Mouse (Mus musculus) CH12.LX (cell line): ENCODE data around the gene Minos1. TPM values are rescaled to one million over a fixed set of nuclear protein-coding genes. Genes with fewer than 3 reads are reported as not detected.

Source experiments
- DNase-seq: peaks from one replicate; pipeline ENCODE4 v3.0.0-alpha.2; 2013; ENCODE audit errors: extremely low read depth
- H3K27ac ChIP-seq: 2 replicates; pipeline ENCODE4 v1.5.1; 2012; ENCODE audit warnings: low read depth, mild to moderate bottlenecking, control low read depth, moderate library complexity; ENCODE audit not compliant: insufficient read depth
- H3K27me3 ChIP-seq: replicated peaks from 2 replicates; pipeline ENCODE3; 2012; ENCODE audit warnings: inconsistent platforms
- H3K36me3 ChIP-seq, 2 experiments: replicated peaks in 1 of 2; 2 replicates each; pipeline versions ENCODE3 to v1.6.1; 2012; ENCODE audit warnings: inconsistent platforms in 1 of 2, low read length in 1 of 2, mild to moderate bottlenecking in 1 of 2, mixed read lengths in 1 of 2, moderate library complexity in 1 of 2; ENCODE audit not compliant: control insufficient read depth in 1 of 2, insufficient read depth in 1 of 2
- H3K4me1 ChIP-seq, 2 experiments: 2 replicates each; pipeline ENCODE4 v1.6.1; 2012; ENCODE audit warnings: inconsistent platforms in 1 of 2, moderate library complexity in 1 of 2; ENCODE audit not compliant: insufficient read depth in 2 of 2, control insufficient read depth in 1 of 2
- H3K4me2 ChIP-seq: 2 replicates; pipeline ENCODE4 v1.6.1; 2012; ENCODE audit warnings: low read depth, mild to moderate bottlenecking, control low read depth; ENCODE audit not compliant: poor library complexity, insufficient read depth, severe bottlenecking
- H3K4me3 ChIP-seq, 3 experiments: fragments of 150-350 bp in 1 of 3; sonication (generic) in 1 of 3; replicated peaks in 1 of 3; 2 replicates each; pipeline versions ENCODE3 to v1.5.1; 2011 to 2012; ENCODE audit warnings: low read depth in 2 of 3, low read length in 2 of 3, mild to moderate bottlenecking in 2 of 3, moderate library complexity in 2 of 3, control low read depth in 1 of 3, improper control_type of control experiment in 1 of 3, inconsistent platforms in 1 of 3, mixed read lengths in 1 of 3; ENCODE audit not compliant: poor library complexity in 1 of 3
- H3K79me2 ChIP-seq: replicated peaks from 2 replicates; pipeline ENCODE4 v1.6.1; 2012; ENCODE audit warnings: mild to moderate bottlenecking, moderate library complexity; ENCODE audit not compliant: control insufficient read depth, poor library complexity, insufficient read depth, severe bottlenecking; ENCODE audit errors: extremely low read depth
- H3K9ac ChIP-seq: 2 replicates; pipeline ENCODE4 v1.6.1; 2012; ENCODE audit warnings: low read depth, mild to moderate bottlenecking, control low read depth, moderate library complexity; ENCODE audit not compliant: insufficient read depth
- H3K9me3 ChIP-seq: replicated peaks from 2 replicates; pipeline ENCODE3; 2012; ENCODE audit warnings: low read length, inconsistent platforms, mixed read lengths
- BHLHE40 ChIP-seq: IDR thresholded peaks from 2 replicates; pipeline ENCODE4 v1.6.1; 2011; ENCODE audit warnings: mild to moderate bottlenecking, low read depth, low read length, improper control_type of control experiment
- E2F4 ChIP-seq: IDR thresholded peaks from 2 replicates; pipeline ENCODE4 v1.6.1; 2011; ENCODE audit warnings: low read depth, low read length, improper control_type of control experiment; ENCODE audit not compliant: insufficient replicate concordance
- ELF1 ChIP-seq: IDR thresholded peaks from 2 replicates; pipeline ENCODE4 v1.6.1; 2014; ENCODE audit warnings: low read depth, mild to moderate bottlenecking, inconsistent platforms, low read length, improper control_type of control experiment
- IRF4 ChIP-seq: IDR thresholded peaks from 2 replicates; pipeline ENCODE4 v1.6.1; 2014; ENCODE audit warnings: low read depth, mild to moderate bottlenecking, inconsistent platforms, low read length, improper control_type of control experiment
- JUN ChIP-seq: IDR thresholded peaks from 2 replicates; pipeline ENCODE4 v1.6.1; 2011; ENCODE audit warnings: low read depth, mild to moderate bottlenecking, low read length, improper control_type of control experiment, moderate library complexity; ENCODE audit not compliant: insufficient read depth
- JUND ChIP-seq: conservative IDR thresholded peaks from 2 replicates; pipeline ENCODE4 v1.6.1; 2011; ENCODE audit warnings: low read depth, low read length, improper control_type of control experiment
- KAT2A ChIP-seq: IDR thresholded peaks from 2 replicates; pipeline ENCODE4 v1.6.1; 2012; ENCODE audit warnings: low read length, improper control_type of control experiment, inconsistent platforms; ENCODE audit not compliant: insufficient replicate concordance
- MAFK ChIP-seq: IDR thresholded peaks from 2 replicates; pipeline ENCODE4 v1.6.1; 2011; ENCODE audit warnings: low read length, improper control_type of control experiment; ENCODE audit not compliant: insufficient replicate concordance
- MAZ ChIP-seq: IDR thresholded peaks from 2 replicates; pipeline ENCODE4 v1.6.1; 2012; ENCODE audit warnings: low read depth, mild to moderate bottlenecking, inconsistent platforms, low read length, improper control_type of control experiment, moderate library complexity
- MYC ChIP-seq: IDR thresholded peaks from 2 replicates; pipeline ENCODE4 v1.6.1; 2011; ENCODE audit warnings: low read depth, mild to moderate bottlenecking, improper control_type of control experiment, low read length
- PAX5 ChIP-seq: IDR thresholded peaks from 2 replicates; pipeline ENCODE4 v1.6.1; 2012; ENCODE audit warnings: low read length, inconsistent platforms, mixed read lengths
- POLR2A ChIP-seq: IDR thresholded peaks from 2 replicates; pipeline ENCODE4 v1.6.1; 2011; ENCODE audit warnings: low read depth, mild to moderate bottlenecking, improper control_type of control experiment, low read length
- RAD21 ChIP-seq: IDR thresholded peaks from 2 replicates; pipeline ENCODE4 v1.6.1; 2011; ENCODE audit warnings: low read depth, mild to moderate bottlenecking, low read length, improper control_type of control experiment, moderate library complexity
- RCOR1 ChIP-seq: conservative IDR thresholded peaks from 2 replicates; pipeline ENCODE4 v1.6.1; 2012; ENCODE audit warnings: low read depth, mild to moderate bottlenecking, inconsistent platforms, low read length, improper control_type of control experiment
- SIN3A ChIP-seq: IDR thresholded peaks from 2 replicates; pipeline ENCODE4 v1.6.1; 2012; ENCODE audit warnings: low read length, improper control_type of control experiment, inconsistent platforms
- TBP ChIP-seq: conservative IDR thresholded peaks from 2 replicates; pipeline ENCODE4 v1.6.1; 2011; ENCODE audit warnings: low read depth, low read length, improper control_type of control experiment
- TCF12 ChIP-seq: IDR thresholded peaks from 2 replicates; pipeline ENCODE4 v1.6.1; 2014; ENCODE audit warnings: low read depth, mild to moderate bottlenecking, inconsistent platforms, low read length, improper control_type of control experiment
- UBTF ChIP-seq: IDR thresholded peaks from 2 replicates; pipeline ENCODE4 v1.6.1; 2012; ENCODE audit warnings: low read depth, mild to moderate bottlenecking, inconsistent platforms, low read length, improper control_type of control experiment, moderate library complexity
- USF1 ChIP-seq: IDR thresholded peaks from 2 replicates; pipeline ENCODE4 v1.6.1; 2014; ENCODE audit warnings: low read depth, mild to moderate bottlenecking, inconsistent platforms, low read length, improper control_type of control experiment
- USF2 ChIP-seq: conservative IDR thresholded peaks from 2 replicates; pipeline ENCODE4 v1.6.1; 2011; ENCODE audit warnings: low read depth, low read length, improper control_type of control experiment
- ZC3H11A ChIP-seq: IDR thresholded peaks from 2 replicates; pipeline ENCODE4 v1.6.1; 2012; ENCODE audit warnings: low read depth, mild to moderate bottlenecking, inconsistent platforms, low read length, improper control_type of control experiment
- ZNF384 ChIP-seq: IDR thresholded peaks from 2 replicates; pipeline ENCODE4 v1.6.1; 2012; ENCODE audit warnings: low read depth, low read length, improper control_type of control experiment, inconsistent platforms
- dilution Hi-C: fragments of 300-500 bp; cut with MboI; formaldehyde crosslinking; loops from 2 replicates; pipeline ENCODE4 v1.14.3; 2020; ENCODE audit warnings: low sequenced_read_pairs; ENCODE audit not compliant: extremely low pct_unique_long_range_greater_than_20kb, extremely low pct_ligation_motif_present
- in situ Hi-C: fragments of 300-500 bp; cut with MboI; formaldehyde crosslinking; loops from 3 replicates; pipeline ENCODE4 v1.14.3; 2019; ENCODE audit warnings: low sequenced_read_pairs, low pct_ligation_motif_present, low pct_unique_long_range_greater_than_20kb, mixed read lengths
- polyA plus RNA-seq: library from polyadenylated mRNA; unstranded; fragments of >175 nt; gene quantifications from 2 replicates; pipeline ENCODE4 v1.2.1, GENCODE M21; 2012; ENCODE audit warnings: low read depth; ENCODE audit not compliant: insufficient read length
- total RNA-seq, 2 experiments: library from RNA; depleted of rRNA; stranded (reverse); fragments of 300-350 nt in 1 of 2; fragments of >200 nt in 1 of 2; gene quantifications; 2 replicates each; pipeline ENCODE4 v1.2.3; 2012 to 2014

Minos1 gene
- total and polyA plus RNA-seq, 3 experiments = 39.2 to 418 (median 151) TPM

- TF ChIP-seq KAT2A = no peak
- TF ChIP-seq UBTF = no peak
- TF ChIP-seq IRF4 = no peak
- no peak for TF ChIP-seq TBP
- TF ChIP-seq JUN = no peak
- no peak for TF ChIP-seq PAX5
- no peak for TF ChIP-seq POLR2A
- no peak for TF ChIP-seq TCF12
- TF ChIP-seq SIN3A = 0 out of 2 replicates have a peak, but pooled peaks have one; percentile 40
- no peak for TF ChIP-seq BHLHE40
- TF ChIP-seq ZNF384 = no peak
- no peak for TF ChIP-seq MAZ
- TF ChIP-seq USF2 = no peak
- TF ChIP-seq MAFK = no peak
- TF ChIP-seq ZC3H11A = peak; percentile 68
- TF ChIP-seq E2F4 = no peak
- TF ChIP-seq JUND = 0 out of 2 replicates have a peak, but pooled peaks have one; percentile 15
- no peak for TF ChIP-seq MYC
- TF ChIP-seq USF1 = no peak
- TF ChIP-seq RAD21 = peak; percentile 99
Observed at GRCm38 (mm10) chr4:139086037-139086436, 44.9 kb downstream of the Minos1 start (continued).

GRCm38 (mm10) chr4:139085337-139085736 lies 45.6 kb downstream of the Minos1 start:
- dilution Hi-C loops = no loop called here
- H3K36me3 ChIP-seq = peaks cover 0 to 6% of the 10 kb centered on the region in 2 experiments
- no peak for TF ChIP-seq RCOR1
- no peak for TF ChIP-seq ELF1
- no peak for TF ChIP-seq MAZ
- no peak for TF ChIP-seq UBTF
- TF ChIP-seq MAFK = no peak
- peaks cover 5 to 18% of the 10 kb centered on the region in 2 experiments; a peak in 3 of 4 replicates for H3K4me1 ChIP-seq
- no peak overlapping the region for H3K4me3 ChIP-seq
- H3K79me2 ChIP-seq = no peaks in the 10 kb centered on the region
- no peak overlapping the region for H3K9ac ChIP-seq
- no peak for DNase-seq
- H3K27ac ChIP-seq = no peak overlapping the region
- no peak overlapping the region for H3K4me2 ChIP-seq
- no peaks in the 10 kb centered on the region for H3K9me3 ChIP-seq
- H3K27me3 ChIP-seq = no peaks in the 10 kb centered on the region
- in situ Hi-C loops = loop anchor here (5.0 to 10.0 kb wide), 3 partner anchors 47 to 199 kb away; partner anchors contain the start of gene Minos1
